Mouse (Mus musculus) gastrocnemius, postnatal 4 days (tissue): ENCODE results near the gene Krt18. TPM values are rescaled to one million over a fixed set of nuclear protein-coding genes. Genes with fewer than 3 reads are reported as not detected.
"Not testable (repeated sequence)": the region's sequence is repeated elsewhere in the genome, so short reads cannot be mapped to it uniquely, and the experiment has no call there.

Source experiments
- DNase-seq, 2 experiments: peaks; one replicate each; pipeline ENCODE4 v3.0.0; 2021 to 2022; ENCODE audit warnings: low spot score in 2 of 2, mixed read lengths in 2 of 2
- total RNA-seq, 2 experiments: library from RNA; stranded (reverse); gene quantifications; 2 replicates each; pipeline ENCODE4 v1.2.3; 2021

Gene Krt18
- total RNA-seq, 2 experiments from 2014 or later: 2.3 to 5.8 TPM

GRCm38 (mm10) chr15:102051920-102052683 is 24.1 kb downstream of the Krt18 start:
- peak in 1 of 2 experiments; percentile 31 for DNase-seq

- no peak for DNase-seq
Measured at GRCm38 (mm10) chr15:102056495-102057174, 28.7 kb downstream of the Krt18 start.

GRCm38 (mm10) chr15:102065661-102066325 is 37.8 kb downstream of the Krt18 start:
- peak; percentile 91 to 95 for DNase-seq

- no peak for DNase-seq
Measured at GRCm38 (mm10) chr15:102070476-102071467, 42.8 kb downstream of the Krt18 start.

- DNase-seq: no peak
Measured at GRCm38 (mm10) chr15:102072963-102073558, 45.1 kb downstream of the Krt18 start.

- peak; percentile 99 to 100 for DNase-seq
Measured at GRCm38 (mm10) chr15:102073559-102074069, 45.6 kb downstream of the Krt18 start, which contains the start of gene Eif4b. TSS of gene Eif4b (plus strand) at chr15:102073773.

- DNase-seq: peak; percentile 33 to 71
Measured at GRCm38 (mm10) chr15:102074070-102074731, 46.2 kb downstream of the Krt18 start.

- no peak for DNase-seq
Measured at GRCm38 (mm10) chr15:102074876-102075585, 47.1 kb downstream of the Krt18 start.

- DNase-seq: no peak
Measured at GRCm38 (mm10) chr15:102077111-102077677, 49.2 kb downstream of the Krt18 start.

- DNase-seq: no peak
Measured at GRCm38 (mm10) chr15:102079221-102079620, 51.2 kb downstream of the Krt18 start.

GRCm38 (mm10) chr15:102079924-102080323 is 51.9 kb downstream of the Krt18 start:
- not testable (repeated sequence) for DNase-seq

GRCm38 (mm10) chr15:102080429-102080828 is 52.4 kb downstream of the Krt18 start:
- DNase-seq: no peak

Other genes with a start within 250 kb of the Krt18 start
- not detected for gene Krt72, start 241.7 kb upstream of the Krt18 start, total RNA-seq
- gene Krt73, start 225.8 kb upstream of the Krt18 start, total RNA-seq: under 1 TPM in 1 of 2 experiments, not detected in 1; 0.21 TPM
- not detected for gene Krt2, start 210.0 kb upstream of the Krt18 start, total RNA-seq
- 1 to 10 TPM in 1 of 2 experiments, under 1 TPM in 1; 0.81 to 3.1 TPM for gene Krt1, start 177.4 kb upstream of the Krt18 start, total RNA-seq
- not detected for gene Krt77, start 158.5 kb upstream of the Krt18 start, total RNA-seq
- not detected for gene Krt76, start 135.3 kb upstream of the Krt18 start, total RNA-seq
- gene Krt4, start 103.4 kb upstream of the Krt18 start, total RNA-seq: under 1 TPM; 0.44 to 0.67 TPM
- under 1 TPM; 0.44 to 0.47 TPM for gene Krt79, start 87.9 kb upstream of the Krt18 start, total RNA-seq
- not detected for gene Krt78, start 73.9 kb upstream of the Krt18 start, total RNA-seq
- gene Krt8, start 23.7 kb upstream of the Krt18 start, total RNA-seq: 1 to 10 TPM; 4.0 to 4.7 TPM
- gene Eif4b, start 45.6 kb downstream of the Krt18 start, total RNA-seq: 100 to 1,000 TPM; 182 to 199 TPM
- 10 to 100 TPM; 58.7 to 59.5 TPM for gene Tns2, start 72.2 kb downstream of the Krt18 start, total RNA-seq
- gene Spryd3, start 108.1 kb downstream of the Krt18 start, total RNA-seq: 10 to 100 TPM; 21.1 to 26.7 TPM
- gene Igfbp6, start 116.2 kb downstream of the Krt18 start, total RNA-seq: 10 to 100 TPM; 80.3 to 91.9 TPM
- gene Soat2, start 122.3 kb downstream of the Krt18 start, total RNA-seq: under 1 TPM; 0.18 to 0.39 TPM
- 10 to 100 TPM; 56.8 to 66.8 TPM for gene Zfp740, start 175.1 kb downstream of the Krt18 start, total RNA-seq
- gene Csad, start 176.5 kb downstream of the Krt18 start, total RNA-seq: 10 to 100 TPM; 41.0 to 43.5 TPM
- 1 to 10 TPM; 1.3 to 2.1 TPM for gene Itgb7, start 203.8 kb downstream of the Krt18 start, total RNA-seq
- 10 to 100 TPM; 21.3 to 27.8 TPM for gene Rarg, start 229.3 kb downstream of the Krt18 start, total RNA-seq
- gene Gm9918, start 242.4 kb downstream of the Krt18 start, total RNA-seq: not detected